Mouse (Mus musculus): ENCODE measurements around the gene Slco1a6. TPM values are rescaled to one million over a fixed set of nuclear protein-coding genes. Genes with fewer than 3 reads are reported as not detected.
A peak's percentile ranks its signal among the peaks of the same experiment; 100 is the strongest.
"Not testable (repeated sequence)": the region's sequence is repeated elsewhere in the genome, so short reads cannot be mapped to it uniquely, and the experiment has no call there.

Slco1a6 gene
- polyA plus RNA-seq, 1 experiment from 2014 or later, result 0.60 TPM

DNA sequence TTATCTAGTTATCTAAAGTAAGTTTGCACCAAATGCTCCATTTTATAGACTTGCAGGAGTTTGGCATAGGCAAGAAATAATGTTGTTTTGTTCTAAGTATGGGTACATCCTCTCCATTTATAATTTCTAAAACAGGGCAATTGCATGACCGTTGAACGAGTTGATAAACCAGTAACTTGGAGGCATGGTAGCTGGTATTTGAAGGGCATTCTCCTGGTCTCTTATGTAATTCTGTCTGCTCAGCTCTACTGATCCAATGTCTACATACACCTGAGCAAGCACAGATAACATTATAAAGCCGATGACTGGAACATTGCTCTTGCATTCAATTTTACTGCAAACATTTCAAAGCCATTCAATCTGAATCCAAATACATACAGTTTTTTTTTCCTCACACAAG, 20.9 kb downstream of the Slco1a6 start:
- no peak overlapping the region for H3K9ac ChIP-seq (replicated peaks; ENCODE audit: low read depth, low read length)
- H3K27ac ChIP-seq (ENCODE audit: low read length), result no peak overlapping the region
- no peaks in the 10 kb centered on the region for H3K4me1 ChIP-seq (replicated peaks; ENCODE audit: control insufficient read depth, insufficient read depth, low read length)
- H3K4me2 ChIP-seq (ENCODE audit: low read length), result no peak overlapping the region
- H3K27me3 ChIP-seq (replicated peaks; ENCODE audit: control insufficient read depth, insufficient read depth, low read length), result no peaks in the 10 kb centered on the region
- H3K36me3 ChIP-seq (ENCODE audit: control insufficient read depth, insufficient read depth), result no peaks in the 10 kb centered on the region
- WGBS, result 93% methylated on average over 3 of the region's 3 CpGs
- ATAC-seq, result no peak
- H3K4me3 ChIP-seq (replicated peaks; ENCODE audit: low read length), result no peak overlapping the region
- H3K9me3 ChIP-seq (ENCODE audit: control insufficient read depth, low read length), result no peaks in the 10 kb centered on the region

DNA sequence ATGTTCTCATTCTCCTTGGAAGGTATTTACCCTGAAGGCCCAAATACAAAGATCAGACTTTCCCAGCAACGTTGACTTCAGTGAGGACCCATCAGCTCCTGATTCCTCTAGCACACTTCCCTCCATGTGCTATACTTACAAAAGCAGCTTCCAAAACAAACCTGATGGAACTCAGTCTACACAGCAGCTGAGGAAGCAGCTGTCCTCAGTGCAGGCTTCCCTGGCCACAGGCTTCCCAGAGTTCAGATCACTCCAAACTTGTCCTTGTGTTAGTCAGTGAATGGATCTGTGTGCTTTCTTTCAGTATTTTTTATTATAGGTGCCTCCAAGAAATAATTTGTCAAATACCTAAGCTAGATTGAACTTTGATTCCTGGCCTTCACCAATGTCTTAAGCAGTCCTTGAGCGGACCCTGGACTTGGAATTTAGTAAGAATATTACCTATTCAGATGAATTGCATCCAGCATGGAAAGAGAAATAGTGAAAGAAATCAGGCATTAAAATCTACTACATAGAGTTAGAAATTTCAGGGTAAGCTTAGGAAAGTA, 22.4 kb downstream of the Slco1a6 start:
- no peak overlapping the region for H3K4me3 ChIP-seq (replicated peaks; ENCODE audit: low read length)
- H3K9ac ChIP-seq (replicated peaks; ENCODE audit: low read depth, low read length), result no peak overlapping the region
- H3K4me2 ChIP-seq (ENCODE audit: low read length), result no peak overlapping the region
- no peaks in the 10 kb centered on the region for H3K4me1 ChIP-seq (replicated peaks; ENCODE audit: control insufficient read depth, insufficient read depth, low read length)
- no peak overlapping the region for H3K27ac ChIP-seq (ENCODE audit: low read length)
- no peaks in the 10 kb centered on the region for H3K36me3 ChIP-seq (ENCODE audit: control insufficient read depth, insufficient read depth)
- H3K27me3 ChIP-seq (replicated peaks; ENCODE audit: control insufficient read depth, insufficient read depth, low read length), result no peaks in the 10 kb centered on the region
- no peaks in the 10 kb centered on the region for H3K9me3 ChIP-seq (ENCODE audit: control insufficient read depth, low read length)
- no peak for ATAC-seq
- 82% methylated on average over 2 of the region's 2 CpGs for WGBS

DNA sequence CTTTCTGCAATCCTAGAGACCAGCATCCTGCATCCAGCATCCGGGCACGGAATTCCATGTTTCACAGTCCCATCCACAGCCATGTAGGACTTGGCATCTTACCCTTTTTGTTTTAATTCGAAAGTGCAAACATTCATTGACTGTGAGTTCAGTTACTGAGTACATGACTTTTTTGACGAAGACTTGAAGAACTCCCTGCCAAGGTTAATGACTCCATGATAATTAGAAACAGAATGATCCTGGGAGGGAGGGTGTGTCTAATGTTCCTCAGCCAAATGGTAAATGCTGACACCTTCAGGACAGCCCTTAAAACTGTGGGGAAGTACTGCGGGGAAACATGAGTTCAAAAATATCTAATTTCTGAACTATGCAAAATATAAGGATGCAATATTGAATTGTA, 44.9 kb downstream of the Slco1a6 start:
- Histone ChIP-seq H3K4me2 (ENCODE audit: low read length) (no peak overlapping the region), H3K36me3 (ENCODE audit: control insufficient read depth, insufficient read depth) (no peaks in the 10 kb centered on the region), H3K27ac (ENCODE audit: low read length) (no peak overlapping the region), H3K9me3 (ENCODE audit: control insufficient read depth, low read length) (no peaks in the 10 kb centered on the region), H3K4me3 (replicated peaks; ENCODE audit: low read length) (no peak overlapping the region), H3K9ac (replicated peaks; ENCODE audit: low read depth, low read length) (no peak overlapping the region), H3K27me3 (replicated peaks; ENCODE audit: control insufficient read depth, insufficient read depth, low read length) (no peaks in the 10 kb centered on the region), H3K4me1 (replicated peaks; ENCODE audit: control insufficient read depth, insufficient read depth, low read length) (no peaks in the 10 kb centered on the region)
- ATAC-seq, result no peak
- WGBS, result 82% methylated on average over 5 of the region's 5 CpGs

DNA sequence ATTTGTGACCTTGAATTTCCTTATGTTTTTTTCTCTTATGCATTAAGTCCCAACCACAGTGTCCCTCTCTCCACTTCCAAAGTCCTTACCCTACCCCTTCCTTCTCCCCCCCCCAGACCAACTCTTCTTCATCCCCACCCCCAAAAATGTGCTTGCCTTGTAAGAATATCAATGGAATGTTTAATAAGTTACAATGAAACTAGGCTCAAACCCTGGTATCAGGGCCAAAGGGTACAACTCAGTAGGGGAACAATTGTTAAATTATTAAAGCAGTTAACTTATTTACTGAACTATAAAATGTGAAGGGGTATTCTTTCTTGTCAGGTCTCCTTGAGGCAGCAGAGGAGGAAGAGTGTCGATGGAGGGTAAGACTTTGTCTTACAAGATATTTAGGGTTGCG, 47.1 kb downstream of the Slco1a6 start:
- 87% methylated on average over 2 of the region's 2 CpGs for WGBS
- Histone ChIP-seq H3K4me1 (replicated peaks; ENCODE audit: control insufficient read depth, insufficient read depth, low read length) (no peaks in the 10 kb centered on the region), H3K4me3 (replicated peaks; ENCODE audit: low read length) (no peak overlapping the region), H3K9me3 (ENCODE audit: control insufficient read depth, low read length) (no peaks in the 10 kb centered on the region), H3K27ac (ENCODE audit: low read length) (no peak overlapping the region), H3K36me3 (ENCODE audit: control insufficient read depth, insufficient read depth) (no peaks in the 10 kb centered on the region), H3K27me3 (replicated peaks; ENCODE audit: control insufficient read depth, insufficient read depth, low read length) (no peaks in the 10 kb centered on the region), H3K4me2 (ENCODE audit: low read length) (no peak overlapping the region), H3K9ac (replicated peaks; ENCODE audit: low read depth, low read length) (no peak overlapping the region)
- ATAC-seq, result no peak

DNA sequence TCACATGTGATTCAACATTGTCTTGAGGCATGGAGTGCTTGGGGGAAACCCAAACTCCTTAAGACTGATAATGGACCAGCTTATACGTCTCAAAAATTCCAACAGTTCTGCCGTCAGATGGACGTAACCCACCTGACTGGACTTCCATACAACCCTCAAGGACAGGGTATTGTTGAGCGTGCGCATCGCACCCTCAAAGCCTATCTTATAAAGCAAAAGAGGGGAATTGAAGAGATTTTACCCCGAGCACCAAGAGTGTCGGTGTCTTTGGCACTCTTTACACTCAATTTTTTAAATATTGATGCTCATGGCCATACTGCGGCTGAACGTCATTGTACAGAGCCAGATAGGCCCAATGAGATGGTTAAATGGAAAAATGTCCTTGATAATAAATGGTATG, 54.2 kb downstream of the Slco1a6 start:
- H3K4me3 ChIP-seq (replicated peaks; ENCODE audit: low read length); H3K9ac ChIP-seq (replicated peaks; ENCODE audit: low read depth, low read length); H3K9me3 ChIP-seq (ENCODE audit: control insufficient read depth, low read length); H3K27ac ChIP-seq (ENCODE audit: low read length); H3K4me2 ChIP-seq (ENCODE audit: low read length); H3K4me1 ChIP-seq (replicated peaks; ENCODE audit: control insufficient read depth, insufficient read depth, low read length); ATAC-seq; H3K36me3 ChIP-seq (ENCODE audit: control insufficient read depth, insufficient read depth); H3K27me3 ChIP-seq (replicated peaks; ENCODE audit: control insufficient read depth, insufficient read depth, low read length): not testable (repeated sequence)
- 82% methylated on average over 2 of the region's 10 CpGs for WGBS

DNA sequence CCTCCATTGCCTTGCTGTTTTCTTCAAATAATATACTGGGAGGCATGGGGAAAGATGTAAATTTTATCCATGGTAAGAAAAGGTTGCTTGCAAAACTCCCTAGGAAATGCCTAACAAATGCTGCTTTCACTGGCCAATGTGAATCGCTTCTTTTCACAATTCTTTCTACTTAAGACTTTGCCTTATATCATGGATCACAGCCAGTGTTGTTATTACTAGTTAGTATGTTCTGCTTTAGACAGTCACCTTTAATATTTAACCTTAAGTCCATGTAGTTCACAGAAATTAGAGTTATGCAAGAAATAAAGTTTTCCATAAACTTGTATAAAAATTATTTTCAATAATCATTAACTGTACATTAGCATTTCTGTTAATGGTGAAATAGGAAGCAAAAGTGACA, 60.0 kb downstream of the Slco1a6 start:
- H3K27ac ChIP-seq (ENCODE audit: low read length), result no peak overlapping the region
- H3K4me2 ChIP-seq (ENCODE audit: low read length), result no peak overlapping the region
- no peaks in the 10 kb centered on the region for H3K36me3 ChIP-seq (ENCODE audit: control insufficient read depth, insufficient read depth)
- H3K9ac ChIP-seq (replicated peaks; ENCODE audit: low read depth, low read length), result no peak overlapping the region
- no peak overlapping the region for H3K4me3 ChIP-seq (replicated peaks; ENCODE audit: low read length)
- WGBS, result 94% methylated on average over 1 of the region's 1 CpGs
- H3K4me1 ChIP-seq (replicated peaks; ENCODE audit: control insufficient read depth, insufficient read depth, low read length), result no peaks in the 10 kb centered on the region
- H3K9me3 ChIP-seq (ENCODE audit: control insufficient read depth, low read length), result no peaks in the 10 kb centered on the region
- no peak for ATAC-seq
- no peaks in the 10 kb centered on the region for H3K27me3 ChIP-seq (replicated peaks; ENCODE audit: control insufficient read depth, insufficient read depth, low read length)

DNA sequence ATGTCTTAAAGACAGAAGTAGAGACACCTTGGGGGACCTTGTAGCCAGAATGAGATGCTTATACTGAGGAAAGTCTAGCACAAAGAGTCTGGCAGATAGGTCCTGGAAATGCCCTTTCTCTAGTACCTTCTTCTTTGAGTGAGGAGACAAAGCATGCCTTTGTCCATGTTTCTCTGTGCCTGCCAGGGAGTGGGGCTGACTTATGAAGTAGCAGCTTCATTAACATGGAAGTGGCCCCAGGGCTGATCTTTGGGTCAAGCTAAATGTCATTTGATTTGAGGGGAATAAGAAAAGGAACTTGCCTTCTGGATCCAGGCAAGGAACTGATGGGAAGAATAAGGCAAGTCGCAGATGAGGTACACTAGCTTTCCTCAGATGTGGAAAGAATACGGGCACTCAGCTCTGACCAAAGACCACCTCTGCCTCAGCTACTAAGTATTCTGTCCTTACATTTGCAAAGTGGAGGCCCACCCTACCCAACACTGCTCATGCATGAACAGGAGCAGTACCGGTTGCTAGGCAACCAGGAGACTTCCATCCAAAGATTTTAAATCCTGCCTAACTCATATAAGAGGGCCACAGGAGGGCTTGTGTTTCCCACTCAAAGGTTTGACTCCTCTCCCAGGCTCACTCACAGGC, 96.5 kb downstream of the Slco1a6 start:
- Histone ChIP-seq H3K27ac (ENCODE audit: low read length) (no peak overlapping the region), H3K27me3 (replicated peaks; ENCODE audit: control insufficient read depth, insufficient read depth, low read length) (no peaks in the 10 kb centered on the region), H3K9ac (replicated peaks; ENCODE audit: low read depth, low read length) (no peak overlapping the region), H3K4me1 (replicated peaks; ENCODE audit: control insufficient read depth, insufficient read depth, low read length) (0 out of 2 replicates have a peak, but pooled peaks cover 5% of the 10 kb centered on the region), H3K9me3 (ENCODE audit: control insufficient read depth, low read length) (no peaks in the 10 kb centered on the region), H3K36me3 (ENCODE audit: control insufficient read depth, insufficient read depth) (no peaks in the 10 kb centered on the region), H3K4me2 (ENCODE audit: low read length) (no peak overlapping the region), H3K4me3 (replicated peaks; ENCODE audit: low read length) (no peak overlapping the region)
- peak; percentile 96 for ATAC-seq
- 21% methylated on average over 3 of the region's 3 CpGs for whole genome bisulfite sequencing

DNA sequence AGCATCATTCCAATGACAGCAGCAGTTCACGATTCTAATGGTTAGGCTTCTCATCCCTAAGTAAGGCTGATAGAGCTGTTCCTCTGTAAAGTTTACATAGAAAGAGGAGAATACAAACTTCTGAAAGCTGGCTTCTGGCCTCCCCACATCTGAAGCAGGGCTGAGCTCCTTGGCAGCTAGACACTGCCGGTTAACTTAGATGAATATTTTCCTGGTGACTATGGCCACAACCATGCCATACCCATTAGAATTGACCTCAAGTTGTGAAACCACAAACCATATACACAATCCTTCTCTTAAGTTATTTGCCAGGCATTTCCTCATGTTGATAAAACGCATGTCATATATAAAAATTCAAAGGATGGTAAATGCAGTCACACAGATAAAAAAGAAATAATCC, 117.2 kb downstream of the Slco1a6 start:
- no peaks in the 10 kb centered on the region for H3K9me3 ChIP-seq (ENCODE audit: control insufficient read depth, low read length)

DNA sequence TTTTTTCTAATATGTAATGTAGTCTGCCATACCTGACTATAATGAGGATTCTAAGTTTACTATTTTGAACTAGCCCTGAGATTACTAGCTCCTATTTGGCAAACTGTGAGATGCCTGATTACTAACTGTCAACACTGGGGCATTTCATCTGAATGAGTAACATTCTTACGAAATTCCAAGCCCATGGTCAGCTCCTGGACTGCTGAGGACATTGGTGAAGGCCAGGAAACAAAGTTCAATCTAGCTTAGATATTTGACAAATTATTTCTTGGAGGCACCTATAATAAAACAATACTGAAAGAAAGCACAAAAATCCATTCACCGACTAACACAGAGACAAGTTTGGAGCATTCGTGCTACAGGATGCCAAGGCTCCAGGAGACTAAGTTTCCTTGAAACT, 150.0 kb downstream of the Slco1a6 start:
- 85% methylated on average over 3 of the region's 3 CpGs for WGBS
- not testable (repeated sequence) for H3K4me1 ChIP-seq (replicated peaks; ENCODE audit: control insufficient read depth, insufficient read depth, low read length); H3K9me3 ChIP-seq (ENCODE audit: control insufficient read depth, low read length); H3K4me3 ChIP-seq (replicated peaks; ENCODE audit: low read length); ATAC-seq; H3K4me2 ChIP-seq (ENCODE audit: low read length); H3K27ac ChIP-seq (ENCODE audit: low read length); H3K9ac ChIP-seq (replicated peaks; ENCODE audit: low read depth, low read length); H3K27me3 ChIP-seq (replicated peaks; ENCODE audit: control insufficient read depth, insufficient read depth, low read length); H3K36me3 ChIP-seq (ENCODE audit: control insufficient read depth, insufficient read depth)

More for the DNA sequence above, 117.2 kb downstream of the Slco1a6 start:
- H3K27ac ChIP-seq (ENCODE audit: low read length), result no peak overlapping the region
- 87% methylated on average over 3 of the region's 3 CpGs for WGBS
- H3K9ac ChIP-seq (replicated peaks; ENCODE audit: low read depth, low read length), result no peak overlapping the region
- no peaks in the 10 kb centered on the region for H3K27me3 ChIP-seq (replicated peaks; ENCODE audit: control insufficient read depth, insufficient read depth, low read length)
- no peak overlapping the region for H3K4me3 ChIP-seq (replicated peaks; ENCODE audit: low read length)
- H3K4me1 ChIP-seq (replicated peaks; ENCODE audit: control insufficient read depth, insufficient read depth, low read length), result no peaks in the 10 kb centered on the region
- no peak for ATAC-seq
- no peaks in the 10 kb centered on the region for H3K36me3 ChIP-seq (ENCODE audit: control insufficient read depth, insufficient read depth)
- no peak overlapping the region for H3K4me2 ChIP-seq (ENCODE audit: low read length)

DNA sequence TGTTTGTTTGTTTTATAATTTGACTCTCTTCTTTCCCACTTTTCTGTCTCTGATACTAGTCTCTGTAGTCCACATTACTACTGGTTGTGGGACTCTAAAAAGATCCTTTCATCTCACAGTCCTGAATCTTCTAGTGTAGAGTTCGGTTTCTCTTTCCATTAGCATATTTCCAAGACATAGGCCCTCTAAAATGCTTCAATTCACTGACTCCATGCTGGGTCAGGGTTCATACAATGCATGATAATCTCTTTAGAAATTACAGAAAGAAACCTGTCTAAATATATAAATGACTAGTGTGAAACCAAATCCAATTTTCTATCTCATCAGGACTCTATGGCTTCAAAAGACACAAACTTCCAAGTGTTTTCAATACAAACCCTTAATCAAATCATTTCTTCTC, 160.6 kb downstream of the Slco1a6 start:
- Histone ChIP-seq H3K27ac (ENCODE audit: low read length) (no peak overlapping the region), H3K27me3 (replicated peaks; ENCODE audit: control insufficient read depth, insufficient read depth, low read length) (no peaks in the 10 kb centered on the region), H3K4me2 (ENCODE audit: low read length) (no peak overlapping the region), H3K36me3 (ENCODE audit: control insufficient read depth, insufficient read depth) (no peaks in the 10 kb centered on the region), H3K9me3 (ENCODE audit: control insufficient read depth, low read length) (no peaks in the 10 kb centered on the region), H3K4me1 (replicated peaks; ENCODE audit: control insufficient read depth, insufficient read depth, low read length) (no peaks in the 10 kb centered on the region), H3K9ac (replicated peaks; ENCODE audit: low read depth, low read length) (no peak overlapping the region), H3K4me3 (replicated peaks; ENCODE audit: low read length) (no peak overlapping the region)
- WGBS, result 56% methylated on average over 1 of the region's 1 CpGs
- no peak for ATAC-seq
